Mouse (Mus musculus): ENCODE data around the gene Il10rb.

Il10rb gene

GRCm38 (mm10) chr16:91382261-91382790 is 23.6 kb upstream of the Il10rb start:
- DNase-seq (ENCODE audit: low read depth): peak; percentile 23

- no peak for DNase-seq (ENCODE audit: low read depth)
Measured at GRCm38 (mm10) chr16:91384221-91384620, 21.7 kb upstream of the Il10rb start.

DNA sequence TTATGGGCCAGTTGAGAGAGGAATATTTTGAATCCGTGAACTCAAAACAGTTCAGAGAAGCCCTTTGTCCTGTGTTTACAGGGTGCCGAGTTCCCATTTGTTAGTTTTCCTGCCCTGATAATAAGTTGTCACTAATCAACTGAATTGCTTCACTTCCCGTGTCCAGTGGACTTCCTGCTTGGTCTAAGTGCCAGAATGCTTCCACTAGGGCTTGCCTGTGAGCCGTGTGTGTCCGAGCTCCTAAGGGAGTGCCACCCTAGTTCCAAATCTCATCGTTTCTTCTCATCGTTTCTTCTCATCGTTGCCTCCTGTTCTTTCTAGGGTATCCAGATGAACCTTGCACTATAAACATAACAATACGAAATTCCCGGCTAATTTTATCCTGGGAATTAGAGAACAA is 20.3 kb upstream of the Il10rb start:
- DNase-seq (ENCODE audit: low read depth): no peak

GRCm38 (mm10) chr16:91386419-91387120 is 19.4 kb upstream of the Il10rb start:
- no peak for DNase-seq (ENCODE audit: low read depth)

GRCm38 (mm10) chr16:91387121-91387486 is 18.9 kb upstream of the Il10rb start:
- DNase-seq (ENCODE audit: low read depth): no peak

DNA sequence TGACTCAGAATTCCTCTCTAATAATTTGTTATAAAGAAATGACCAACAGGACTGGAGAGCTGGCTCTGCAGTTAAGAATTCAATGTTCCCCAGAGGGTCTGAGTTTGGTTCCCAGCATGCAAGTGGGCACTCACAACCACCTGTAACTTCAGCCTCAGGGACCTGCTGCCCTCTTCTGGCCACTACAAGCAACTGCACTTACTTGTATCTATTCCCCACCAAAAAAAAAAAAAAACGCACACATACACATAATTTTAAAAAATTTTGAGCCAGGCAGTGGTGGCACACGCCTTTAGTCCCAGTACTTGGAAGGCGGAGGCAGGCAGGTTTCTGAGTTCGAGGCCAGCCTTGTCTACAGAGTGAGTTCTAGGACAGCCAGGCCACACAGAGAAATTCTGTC is 15.9 kb upstream of the Il10rb start:
- DNase-seq (ENCODE audit: low read depth): peak; percentile 72

DNA sequence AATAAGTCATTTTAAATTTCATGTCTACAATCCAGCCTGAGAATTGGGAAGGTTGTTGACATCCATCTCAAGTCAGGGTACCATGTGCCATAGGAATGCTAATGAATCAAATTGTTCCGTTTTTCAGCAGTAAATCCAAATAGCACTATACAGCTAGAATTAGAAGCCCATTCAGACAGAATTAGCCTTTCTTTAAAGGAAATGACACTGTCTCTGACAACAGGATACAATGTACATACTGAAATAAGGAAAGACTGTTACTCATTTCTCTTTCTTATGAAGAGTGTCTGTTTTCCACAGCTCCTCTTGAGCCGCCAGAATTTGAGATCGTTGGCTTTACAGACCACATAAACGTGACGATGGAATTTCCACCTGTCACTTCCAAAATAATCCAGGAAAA is 14.5 kb upstream of the Il10rb start, which contains the start of gene Gm21970:
Gm21970 (plus strand) TSS at position 301 of the 400 bp plus-strand sequence.
- DNase-seq (ENCODE audit: low read depth): no peak

GRCm38 (mm10) chr16:91394826-91395410 is 11.0 kb upstream of the Il10rb start:
- no peak for DNase-seq (ENCODE audit: low read depth)

DNA sequence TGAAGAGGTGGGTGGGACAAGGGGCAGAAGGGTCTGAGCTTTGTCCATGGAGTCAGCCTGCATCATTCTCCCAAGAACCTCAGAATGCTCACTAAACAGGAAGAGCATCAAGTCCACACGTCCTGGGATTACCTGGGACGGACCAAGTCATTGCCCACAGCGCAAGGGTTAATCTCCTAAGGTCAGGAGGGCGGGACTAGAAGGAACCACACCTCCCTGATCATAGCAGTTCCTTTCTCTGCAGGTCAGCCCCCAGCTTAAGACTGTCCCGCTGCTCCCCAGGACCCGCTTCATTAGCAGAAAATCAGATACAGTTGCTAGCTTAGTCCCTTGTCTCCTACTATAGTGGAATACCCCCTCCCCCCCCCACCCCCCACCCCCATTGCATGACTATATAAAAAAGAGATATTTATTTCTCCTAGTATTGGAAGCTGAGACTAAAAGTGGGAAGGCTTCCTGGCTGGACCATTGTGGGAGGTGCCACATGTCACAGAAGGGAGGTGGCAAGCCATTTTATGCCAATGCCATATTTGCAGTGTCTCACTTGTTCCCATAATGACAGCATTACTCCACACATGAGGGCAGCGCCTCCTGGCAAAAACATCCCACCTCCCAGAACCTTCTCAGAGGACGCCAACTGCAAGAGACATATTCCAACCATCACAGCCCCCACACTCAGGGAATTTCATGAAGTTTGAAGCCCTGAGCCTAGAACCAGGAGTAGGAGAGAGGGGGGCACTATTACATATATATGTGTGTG is 10.2 kb upstream of the Il10rb start:
- no peak for DNase-seq (ENCODE audit: low read depth)

DNA sequence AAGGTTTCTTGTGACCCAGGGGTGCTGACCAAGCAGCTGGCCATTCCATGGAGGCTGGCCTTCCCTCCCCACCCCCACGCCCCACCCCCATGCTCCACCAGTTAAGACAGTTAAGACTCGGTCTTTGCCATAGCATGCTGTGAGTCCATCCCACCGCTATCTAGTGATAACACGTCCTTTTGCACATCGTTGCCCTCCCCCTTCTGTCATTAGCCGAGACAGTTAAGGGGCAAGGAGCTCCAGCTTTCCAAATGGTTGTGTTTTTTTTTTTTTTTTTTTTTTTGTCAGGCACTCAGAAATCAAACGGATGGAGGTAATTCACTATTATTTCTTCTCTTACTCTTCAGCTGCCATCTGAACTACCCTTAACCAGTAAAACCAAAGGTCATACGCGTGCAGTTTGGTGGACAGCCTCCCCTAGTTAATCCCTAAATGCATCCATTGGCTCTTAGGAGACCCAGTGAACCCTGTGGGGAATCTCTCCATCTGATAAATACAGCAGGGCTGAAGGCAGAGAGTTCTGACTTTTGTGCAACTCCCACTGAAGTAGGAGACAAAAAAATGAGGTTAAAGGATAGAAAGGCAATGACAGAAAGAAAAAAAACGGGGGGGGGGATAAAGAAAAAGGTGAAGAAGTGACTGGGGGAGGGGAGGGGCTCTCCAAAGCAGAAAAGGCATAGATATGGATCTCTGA is 9.0 kb upstream of the Il10rb start:
- DNase-seq (ENCODE audit: low read depth): no peak

- peak; percentile 84 for DNase-seq (ENCODE audit: low read depth)
Measured at GRCm38 (mm10) chr16:91398030-91398429, 7.9 kb upstream of the Il10rb start.

DNA sequence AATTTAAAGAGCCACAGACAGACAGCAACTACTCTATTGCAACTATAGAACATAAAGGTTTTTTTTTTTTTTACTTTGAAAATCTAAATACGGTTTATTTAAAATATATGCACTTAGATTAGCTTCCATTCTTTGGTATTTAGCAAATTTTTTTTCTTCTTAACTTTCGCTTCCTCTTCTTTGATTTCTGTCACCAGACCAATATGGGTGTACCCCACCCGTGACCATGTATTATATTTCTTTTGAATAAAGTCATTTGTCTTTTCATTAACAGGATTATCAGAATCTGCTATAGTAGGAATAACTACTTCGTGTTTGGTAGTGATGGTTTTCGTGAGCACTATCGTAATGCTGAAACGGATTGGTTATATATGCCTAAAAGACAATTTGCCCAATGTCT is 7.0 kb upstream of the Il10rb start:
- DNase-seq (ENCODE audit: low read depth): no peak

- DNase-seq (ENCODE audit: low read depth): no peak
Measured at GRCm38 (mm10) chr16:91401569-91402165, 4.3 kb upstream of the Il10rb start.

DNA sequence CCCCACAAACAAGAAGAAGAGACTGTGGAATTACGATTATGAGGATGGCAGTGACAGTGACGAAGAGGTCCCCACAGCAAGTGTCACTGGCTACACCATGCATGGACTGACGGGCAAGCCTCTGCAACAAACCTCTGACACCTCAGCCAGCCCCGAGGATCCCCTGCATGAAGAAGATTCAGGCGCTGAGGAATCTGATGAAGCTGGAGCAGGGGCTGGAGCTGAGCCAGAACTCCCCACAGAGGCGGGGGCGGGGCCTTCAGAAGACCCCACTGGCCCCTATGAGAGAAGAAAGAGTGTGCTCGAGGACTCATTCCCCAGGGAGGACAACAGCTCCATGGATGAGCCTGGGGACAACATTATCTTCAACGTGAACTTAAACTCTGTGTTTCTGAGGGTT is 2.2 kb upstream of the Il10rb start:
- DNase-seq (ENCODE audit: low read depth): no peak

GRCm38 (mm10) chr16:91404187-91404586 is 1.8 kb upstream of the Il10rb start:
- DNase-seq (ENCODE audit: low read depth): no peak

DNA sequence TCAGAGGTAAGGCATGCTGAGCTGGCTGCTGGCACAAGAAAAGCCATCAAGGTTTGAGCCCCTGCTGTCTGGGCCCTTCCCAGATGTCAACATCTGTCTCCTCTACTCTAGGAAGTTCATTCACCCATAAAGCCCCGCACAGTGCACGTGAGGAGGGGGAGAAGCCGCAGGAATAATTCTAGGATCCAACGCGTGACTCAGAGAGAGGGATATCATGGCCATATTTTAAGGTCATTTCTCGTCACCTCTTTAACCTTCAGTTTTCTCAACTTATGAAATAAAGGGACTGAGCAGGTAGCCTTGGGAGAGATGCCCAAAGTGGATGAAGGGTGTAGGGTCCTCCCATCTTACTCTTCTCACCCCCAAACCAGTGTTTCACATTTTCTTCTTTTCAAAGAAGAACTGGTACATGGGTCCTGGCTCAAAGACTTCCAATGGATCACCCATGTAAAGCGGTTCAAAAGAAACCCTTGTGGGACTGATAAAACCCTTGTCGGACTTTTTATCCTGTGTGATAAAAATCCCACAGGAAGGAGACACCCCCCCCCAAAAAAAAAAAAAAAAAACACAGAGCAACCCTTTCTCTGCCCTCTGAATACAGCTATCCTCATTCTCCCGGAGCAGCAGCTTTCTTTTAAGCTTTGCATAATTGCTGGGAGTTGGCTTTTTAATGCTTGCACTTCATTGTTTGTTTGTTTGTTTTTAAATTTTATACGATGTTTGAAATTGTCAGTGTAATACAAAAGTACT is 961 bp upstream of the Il10rb start:
- no peak for DNase-seq (ENCODE audit: low read depth)

DNA sequence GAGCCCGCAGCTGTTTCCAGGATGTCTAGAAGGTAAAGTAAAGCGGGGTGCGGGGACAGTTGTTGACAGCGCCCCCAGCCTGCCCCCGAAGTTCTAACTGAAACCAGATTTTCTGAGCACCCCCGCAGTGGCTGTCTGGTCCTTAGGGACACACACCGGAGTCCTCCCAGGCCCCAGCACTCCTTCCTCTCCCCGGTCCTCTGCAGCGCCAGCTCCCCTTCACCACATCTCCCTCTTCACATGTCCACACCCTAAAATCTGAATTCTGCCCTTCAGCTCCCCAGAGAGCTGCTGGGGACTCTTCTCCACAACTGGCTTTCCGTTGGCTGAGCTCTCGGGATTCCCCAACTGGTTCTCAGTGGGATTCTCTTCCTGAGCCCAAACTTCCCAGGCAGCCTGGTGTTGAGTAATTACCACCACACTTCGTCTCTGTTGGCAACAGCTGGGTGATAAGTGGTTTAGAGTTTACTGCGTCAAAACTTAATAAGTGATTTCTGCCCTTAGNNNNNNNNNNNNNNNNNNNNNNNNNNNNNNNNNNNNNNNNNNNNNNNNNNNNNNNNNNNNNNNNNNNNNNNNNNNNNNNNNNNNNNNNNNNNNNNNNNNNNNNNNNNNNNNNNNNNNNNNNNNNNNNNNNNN is 739 bp downstream of the Il10rb start:
- peak; percentile 48 for DNase-seq (ENCODE audit: low read depth)

GRCm38 (mm10) chr16:91413102-91413844 is 7.3 kb downstream of the Il10rb start:
- peak; percentile 61 for DNase-seq (ENCODE audit: low read depth)

DNA sequence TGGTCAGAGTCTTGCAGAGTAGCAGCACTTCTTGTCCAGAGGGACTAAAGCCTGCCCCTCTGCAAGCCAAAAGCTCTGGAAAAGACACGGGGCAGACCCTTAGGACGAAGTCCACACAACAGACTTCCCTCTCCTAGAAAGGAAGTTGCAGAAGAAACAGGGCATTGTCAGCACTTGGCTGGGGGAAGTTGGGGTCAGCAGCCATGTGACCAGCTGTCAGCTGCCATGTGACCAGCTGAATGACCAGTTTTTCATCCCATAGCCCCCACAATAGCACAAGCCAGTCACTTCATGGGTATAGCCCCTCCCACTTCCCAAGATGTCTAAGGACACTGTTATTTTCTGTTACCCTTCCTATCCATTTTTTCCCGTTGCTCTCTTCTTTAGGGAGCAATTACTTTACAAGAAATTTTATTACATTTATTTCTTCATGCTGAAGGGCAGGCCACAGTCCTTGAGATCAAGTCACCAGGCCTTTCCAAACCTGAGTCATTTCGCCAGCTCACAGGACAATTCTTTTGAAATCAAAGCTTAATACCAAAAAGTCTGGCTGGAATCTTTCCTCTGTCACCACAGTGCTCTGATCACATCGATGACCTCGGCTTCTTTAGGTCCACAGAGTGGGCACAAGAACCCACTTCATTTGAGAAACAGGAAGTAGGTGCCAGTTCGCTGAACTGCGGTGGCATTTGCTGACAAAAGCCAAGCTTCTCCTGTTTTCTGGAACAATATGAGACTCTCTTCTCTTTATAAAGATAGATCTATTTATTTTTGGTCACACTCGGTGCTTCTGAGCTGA is 9.6 kb downstream of the Il10rb start:
- DNase-seq (ENCODE audit: low read depth): no peak

Measured in 416B (cell line).